Mouse (Mus musculus): ENCODE measurements around the gene Itpr1.
A peak's percentile ranks its signal among the peaks of the same experiment; 100 is the strongest.
"Not testable (repeated sequence)": the region's sequence is repeated elsewhere in the genome, so short reads cannot be mapped to it uniquely, and the experiment has no call there.

Itpr1 gene

GRCm38 (mm10) chr6:108551725-108552620, 339.1 kb downstream of the Itpr1 start:
- DNase-seq (ENCODE audit: low spot score) = no peak

GRCm38 (mm10) chr6:108553013-108553412, 340.1 kb downstream of the Itpr1 start:
- DNase-seq (ENCODE audit: low spot score) = no peak

- no peak for DNase-seq (ENCODE audit: low spot score)
These were observed 340.6 kb downstream of the Itpr1 start for GRCm38 (mm10) chr6:108553536-108553935.

DNA sequence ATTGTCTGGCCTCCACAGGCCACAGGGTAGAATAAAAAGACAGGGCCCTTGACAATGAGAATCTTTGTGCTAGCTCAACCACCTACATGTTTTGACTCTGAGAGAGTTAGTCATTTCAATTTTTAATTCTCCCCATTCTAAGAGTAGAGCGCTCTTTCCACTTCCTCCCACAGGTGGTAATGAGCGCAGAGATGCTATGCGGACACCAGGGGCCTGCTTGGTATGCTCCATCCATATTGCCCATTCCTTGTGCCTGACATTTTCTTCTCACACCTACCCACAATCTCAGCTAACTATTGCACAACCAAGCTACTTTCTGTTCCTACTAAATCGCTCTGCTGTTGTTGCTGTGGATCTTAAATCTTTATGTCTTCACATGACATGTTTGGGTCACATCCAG, 341.5 kb downstream of the Itpr1 start:
- DNase-seq (ENCODE audit: low spot score) = no peak

- DNase-seq (ENCODE audit: low spot score) = no peak
These were observed 342.0 kb downstream of the Itpr1 start for GRCm38 (mm10) chr6:108554878-108555277.

DNA sequence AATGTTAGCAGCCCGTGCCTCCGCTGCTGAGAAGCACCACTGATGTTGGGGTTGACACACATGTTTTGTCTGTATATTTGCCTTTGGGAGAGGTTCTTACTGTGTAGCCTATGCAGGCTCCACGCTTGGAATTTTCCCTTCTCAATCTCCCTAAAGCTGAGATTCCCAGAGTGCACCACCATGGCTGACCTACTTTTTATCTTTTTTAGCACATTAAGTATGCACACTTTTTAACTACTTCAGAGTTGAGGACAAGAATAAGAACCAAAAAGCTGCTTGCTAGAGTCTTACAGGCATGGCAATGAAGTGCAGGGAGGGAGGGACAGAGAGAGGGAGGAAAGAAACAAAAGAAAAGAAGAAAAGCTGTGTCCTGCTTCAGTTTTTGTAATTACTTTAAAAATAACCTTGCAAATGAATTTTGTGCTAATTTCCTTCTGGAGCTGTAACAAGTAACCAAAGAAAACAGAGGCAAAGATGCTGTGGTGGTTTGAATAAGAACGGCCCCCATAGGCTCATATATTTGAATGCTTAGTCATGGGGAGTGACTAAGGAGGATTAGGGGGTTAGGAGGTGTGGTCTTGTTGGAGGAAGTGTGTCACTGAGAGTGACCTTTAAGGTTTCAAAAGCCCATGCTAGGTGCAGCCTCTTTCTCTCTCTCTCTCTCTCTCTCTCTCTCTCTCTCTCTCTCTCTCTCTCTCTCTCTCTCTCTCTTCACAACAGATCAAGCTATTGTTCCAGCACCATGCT, 344.9 kb downstream of the Itpr1 start:
- no peak for DNase-seq (ENCODE audit: low spot score)

GRCm38 (mm10) chr6:108559226-108559625, 346.3 kb downstream of the Itpr1 start:
- not testable (repeated sequence) for DNase-seq (ENCODE audit: low spot score)

DNA sequence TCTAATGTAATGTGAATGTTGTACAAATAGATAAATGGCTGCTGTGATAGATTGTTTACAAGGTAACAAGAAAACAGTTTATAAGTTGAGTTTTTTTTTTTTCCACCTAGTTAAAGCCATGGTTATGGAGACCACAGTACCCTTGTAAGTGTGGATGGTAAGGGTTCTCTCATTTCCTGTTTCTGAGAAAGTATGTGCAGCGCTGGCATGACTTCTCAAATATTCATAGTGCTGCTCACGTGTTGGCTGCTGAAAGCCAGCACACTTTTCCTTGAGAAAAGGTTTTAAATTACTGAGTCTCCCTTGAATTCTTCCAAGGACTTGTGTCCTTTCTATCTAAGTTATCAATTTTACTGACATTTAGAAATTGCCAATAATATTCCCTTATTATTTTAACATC, 350.1 kb downstream of the Itpr1 start:
- no peak for DNase-seq (ENCODE audit: low spot score)

- DNase-seq (ENCODE audit: low spot score) = not testable (repeated sequence)
These were observed 352.6 kb downstream of the Itpr1 start for GRCm38 (mm10) chr6:108565447-108565846.

DNA sequence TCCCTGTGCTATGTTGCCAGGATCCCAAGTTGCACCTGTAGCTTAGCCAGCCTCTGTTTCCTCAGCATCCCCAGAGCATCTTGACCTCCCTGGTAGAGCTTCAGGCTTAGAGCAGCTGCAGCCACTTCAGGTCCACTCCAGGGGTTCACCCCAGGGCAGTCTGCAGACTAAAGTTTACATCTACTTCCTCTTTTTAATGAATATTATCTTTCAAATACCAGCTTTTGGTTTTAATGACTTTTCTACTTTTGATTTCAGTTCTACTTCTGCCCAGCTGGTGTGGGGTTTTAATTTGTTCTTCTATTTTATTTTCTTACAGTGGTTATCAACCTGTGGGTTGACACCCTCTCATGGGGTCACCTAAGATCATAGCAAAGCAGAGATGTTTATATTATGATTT, 353.7 kb downstream of the Itpr1 start:
- DNase-seq (ENCODE audit: low spot score) = no peak

GRCm38 (mm10) chr6:108569460-108570187, 356.7 kb downstream of the Itpr1 start:
- DNase-seq (ENCODE audit: low spot score) = peak; percentile 8

DNA sequence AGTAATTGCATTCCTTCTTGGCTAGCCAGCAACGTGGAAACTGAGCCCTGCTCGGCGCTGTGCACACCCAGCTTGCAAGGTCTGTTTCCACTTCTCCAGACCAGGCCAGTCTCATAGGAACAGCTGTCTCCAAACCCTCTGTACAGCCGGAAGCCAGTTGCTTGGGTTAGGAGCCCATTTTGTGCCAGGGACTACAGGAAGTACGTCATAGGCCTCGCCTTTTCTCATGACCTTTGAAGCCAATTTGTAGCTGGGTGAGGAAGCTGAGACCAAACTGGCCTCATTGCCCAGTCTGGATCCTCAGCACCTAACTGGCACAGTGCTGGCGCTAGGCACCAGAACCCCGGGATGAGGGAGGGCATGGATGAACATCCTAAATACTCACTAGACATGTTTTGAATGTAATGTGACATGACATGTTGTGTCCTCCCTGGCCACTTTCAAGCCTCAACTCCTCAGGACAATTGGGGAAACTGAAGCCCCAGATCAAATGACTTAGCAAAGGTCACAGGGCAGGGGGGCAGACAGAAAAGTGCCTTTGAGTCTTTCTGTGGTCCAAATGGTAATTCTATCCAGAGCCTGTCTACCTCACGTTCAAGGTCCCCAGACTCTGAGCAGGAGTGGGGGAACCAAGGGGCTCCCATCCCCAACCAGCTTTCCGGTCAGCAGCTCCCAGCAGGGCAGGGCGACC, 357.6 kb downstream of the Itpr1 start:
- peak; percentile 30 for DNase-seq (ENCODE audit: low spot score)

DNA sequence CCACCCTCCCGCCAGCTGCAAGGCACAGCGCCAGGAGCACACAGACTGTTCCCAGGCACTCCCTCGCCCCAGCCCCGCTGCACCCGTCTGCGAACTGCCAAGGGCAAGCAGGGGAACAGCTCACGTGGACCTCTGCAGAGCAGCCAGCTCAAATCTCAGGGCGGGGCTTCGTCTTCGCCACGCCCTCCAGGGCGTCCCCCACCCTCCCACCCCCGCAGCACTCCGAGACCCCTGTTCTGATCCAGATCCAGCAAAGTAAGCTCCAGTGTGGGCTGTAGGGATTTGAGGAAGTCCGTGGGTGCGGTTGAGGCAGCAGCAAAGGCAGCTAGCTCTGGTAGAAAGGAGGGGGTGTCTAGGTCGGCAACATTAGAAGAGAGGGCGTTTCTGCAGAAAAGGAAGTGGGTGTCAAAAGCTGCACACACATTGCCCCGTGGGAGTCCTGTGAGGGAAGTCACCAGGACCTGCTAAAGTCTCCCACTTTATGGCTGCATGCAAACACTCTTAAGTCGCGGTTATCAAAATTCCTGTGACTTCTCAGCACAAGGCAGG, 358.2 kb downstream of the Itpr1 start:
- peak; percentile 75 for DNase-seq (ENCODE audit: low spot score)

GRCm38 (mm10) chr6:108572646-108573045, 359.8 kb downstream of the Itpr1 start:
- peak; percentile 6 for DNase-seq (ENCODE audit: low spot score)

DNA sequence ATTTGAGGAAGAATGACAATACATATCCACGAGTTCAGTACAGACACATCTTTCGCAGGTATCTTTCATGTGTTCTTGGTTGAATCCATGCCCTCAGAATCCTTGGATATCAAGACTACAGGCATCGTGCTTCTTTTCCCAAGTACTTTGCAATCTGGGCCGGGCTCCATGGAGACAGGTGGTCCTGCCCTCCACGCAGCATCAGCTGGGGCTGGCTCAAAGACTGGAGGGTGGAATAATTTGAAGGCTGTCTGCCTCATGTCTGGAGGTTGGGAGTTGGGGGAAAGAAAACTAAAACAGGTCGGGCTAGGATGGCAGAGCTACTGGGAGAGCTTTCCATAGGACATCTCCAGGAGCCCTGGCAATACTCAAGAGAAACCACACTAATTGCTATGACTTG, 364.2 kb downstream of the Itpr1 start:
- no peak for DNase-seq (ENCODE audit: low spot score)

DNA sequence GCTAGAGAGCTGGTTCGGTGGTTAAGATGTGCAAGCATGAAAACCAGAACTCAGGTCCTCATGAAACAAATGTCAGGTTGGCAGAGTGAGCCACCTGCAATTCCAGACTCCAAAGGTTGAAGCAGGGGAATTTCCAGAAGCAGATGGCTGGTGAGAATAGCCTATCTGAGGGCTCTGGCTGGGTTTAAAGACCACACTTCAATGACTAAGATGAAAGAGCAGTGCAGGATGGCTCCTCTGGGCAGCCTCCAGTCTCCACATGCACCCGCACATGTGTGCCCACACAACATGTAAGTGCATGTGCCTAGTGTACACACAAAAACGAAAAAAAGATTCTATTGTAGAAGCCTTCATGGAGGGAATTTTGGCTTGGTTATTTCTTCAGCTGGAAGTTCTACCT, 375.5 kb downstream of the Itpr1 start:
- no peak for DNase-seq (ENCODE audit: low spot score)

DNA sequence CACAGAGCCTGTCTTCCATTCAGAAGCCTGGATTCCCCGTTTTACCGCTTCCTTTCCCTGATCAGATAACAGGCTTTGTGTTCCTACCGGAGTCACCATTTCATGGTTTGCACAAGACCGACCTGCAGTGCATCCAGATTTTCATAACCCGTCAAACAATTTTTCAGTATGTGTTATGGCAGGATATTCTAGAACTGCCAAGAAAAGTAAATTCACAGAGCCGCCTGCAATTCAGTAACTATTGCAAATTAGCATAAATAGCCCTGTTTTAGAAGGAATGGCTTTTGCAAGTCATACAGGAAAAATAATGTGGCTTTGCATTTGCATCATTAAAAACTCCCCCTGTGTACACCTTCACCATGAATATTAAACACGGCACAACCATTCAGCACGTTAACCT, 379.3 kb downstream of the Itpr1 start:
- no peak for DNase-seq (ENCODE audit: low spot score)

DNA sequence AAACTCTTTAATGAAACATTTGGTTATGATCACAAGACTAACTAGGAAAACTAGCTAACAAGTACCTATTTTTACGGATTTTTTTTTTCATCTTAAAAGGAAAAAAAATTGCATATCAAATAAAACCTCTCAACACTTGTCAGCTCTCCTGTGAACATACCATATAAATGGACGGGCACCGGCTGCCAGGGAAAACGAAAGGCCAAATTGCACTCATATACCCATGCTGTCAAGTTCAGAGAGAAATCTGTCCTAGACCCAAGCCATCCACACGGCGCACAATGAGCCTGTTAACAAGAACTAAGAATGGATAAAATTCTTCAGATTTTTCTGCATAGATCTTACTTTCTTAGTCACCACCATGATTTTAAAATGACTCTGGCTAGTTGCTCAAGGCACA, 379.7 kb downstream of the Itpr1 start:
- no peak for DNase-seq (ENCODE audit: low spot score)

GRCm38 (mm10) chr6:108594171-108594841, 381.4 kb downstream of the Itpr1 start:
- no peak for DNase-seq (ENCODE audit: low spot score)

DNA sequence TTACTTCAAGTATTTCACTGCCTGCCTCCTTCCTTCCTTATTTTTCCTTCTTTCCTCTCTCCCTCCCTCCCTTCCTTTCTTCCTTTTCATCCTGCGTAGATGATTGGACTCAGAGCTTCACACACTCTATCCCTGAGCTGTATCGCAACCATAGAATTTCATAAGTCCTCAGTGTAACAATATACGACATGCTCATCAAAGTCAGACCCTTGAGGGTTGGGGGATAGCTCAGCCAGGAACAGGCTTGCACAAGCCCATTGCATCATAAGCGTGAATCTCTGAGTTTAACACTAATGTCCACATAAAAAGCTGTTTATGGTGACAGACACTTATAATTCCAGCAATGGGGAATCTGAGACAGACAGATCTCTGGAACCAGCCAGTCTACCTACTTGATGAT, 385.8 kb downstream of the Itpr1 start:
- DNase-seq (ENCODE audit: low spot score) = no peak

- DNase-seq (ENCODE audit: low spot score) = no peak
These were observed 386.4 kb downstream of the Itpr1 start for GRCm38 (mm10) chr6:108599317-108599716.

Measured in urinary bladder, postnatal 25 days (tissue).